Mouse (Mus musculus) megakaryocyte, adult 5-6 weeks (primary cell): ENCODE data around the gene Ift57. TPM values are rescaled to one million over a fixed set of nuclear protein-coding genes. Genes with fewer than 3 reads are reported as not detected.

ENCODE experiments used
- total RNA-seq, 2 experiments: library from RNA; stranded (forward) in 1 of 2; stranded (reverse) in 1 of 2; fragments of 153-499, 151-499 nt in 1 of 2; fragments of 221-1000, 200-1000 nt in 1 of 2; gene quantifications; 2 replicates each; pipeline versions ENCODE4 v1.2.3 to v1.2.4; 2015 to 2017

Gene Ift57
- total RNA-seq, 2 experiments from 2014 or later: 13.6 to 24.9 TPM

Other genes with a start within 250 kb of the Ift57 start
- gene Cd47, start 101.3 kb downstream of the Ift57 start, total RNA-seq (2015): 343 and 360 TPM in 2 replicates
- gene Cd47, start 101.3 kb downstream of the Ift57 start, total RNA-seq (2017): 145 and 164 TPM in 2 replicates